Mouse (Mus musculus): ENCODE results near the gene Golph3.

GRCm38 (mm10) chr15:12279816-12280215, 41.4 kb upstream of the Golph3 start:
- TF ChIP-seq POLR2A (IDR thresholded peaks at IDR 0.05; ENCODE audit: insufficient read length, low read depth): no peak
- TF ChIP-seq POLR2AphosphoS2 (IDR thresholded peaks at IDR 0.05; ENCODE audit: insufficient read length, low read depth): no peak
- TF ChIP-seq E2F4 (IDR thresholded peaks at IDR 0.05; ENCODE audit: insufficient read depth): no peak
- no peak for TF ChIP-seq TCF3 (IDR thresholded peaks at IDR 0.05; ENCODE audit: insufficient read length, low read depth)
- no peak for TF ChIP-seq USF1 (IDR thresholded peaks at IDR 0.05; ENCODE audit: low read depth)
- TF ChIP-seq MAX (IDR thresholded peaks at IDR 0.05; ENCODE audit: low read depth): no peak
- TF ChIP-seq CEBPB (IDR thresholded peaks at IDR 0.05; ENCODE audit: insufficient read depth, poor library complexity, severe bottlenecking): no peak
- TF ChIP-seq TCF12 (IDR thresholded peaks at IDR 0.05; ENCODE audit: insufficient read depth, poor library complexity, severe bottlenecking): no peak
- no peak for TF ChIP-seq MYOG (IDR thresholded peaks at IDR 0.05; ENCODE audit: control insufficient read depth in 1 of 3, insufficient read depth in 1 of 3, insufficient read length in 2 of 3, low read depth in 2 of 3)

All from myocyte (in vitro differentiated cells).